Mouse (Mus musculus): ENCODE measurements around the gene Tas2r143.

The Tas2r143 gene

DNA sequence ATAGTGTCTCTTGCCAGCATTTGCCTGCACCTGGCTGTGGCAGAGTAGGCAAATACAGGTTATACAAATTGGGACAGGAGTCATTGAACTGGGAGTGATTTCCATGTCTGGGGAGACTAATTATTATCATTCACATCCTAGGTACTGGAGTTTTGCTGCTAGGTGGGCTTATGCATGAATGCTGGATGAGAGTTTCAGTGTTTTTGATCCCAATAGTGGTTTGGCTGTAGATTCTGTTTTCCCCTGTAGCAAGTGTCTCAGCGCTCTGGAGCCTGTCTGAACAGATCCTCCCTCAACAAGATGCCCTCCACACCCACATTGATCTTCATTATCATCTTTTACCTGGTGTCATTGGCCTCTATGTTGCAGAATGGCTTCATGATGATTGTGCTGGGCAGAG lies at the start of gene Tas2r143:
Gene Tas2r143 (plus strand): TSS at position 301 of the 400 bp plus-strand sequence.
- no peak for DNase-seq (ENCODE audit: low read depth, low spot score)

- no peak for DNase-seq (ENCODE audit: low read depth, low spot score)
Measured at GRCm38 (mm10) chr6:42350968-42351775, 48.9 kb upstream of the Tas2r143 start.

GRCm38 (mm10) chr6:42351776-42352485 lies 48.1 kb upstream of the Tas2r143 start:
- DNase-seq (ENCODE audit: low read depth, low spot score) = no peak

DNA sequence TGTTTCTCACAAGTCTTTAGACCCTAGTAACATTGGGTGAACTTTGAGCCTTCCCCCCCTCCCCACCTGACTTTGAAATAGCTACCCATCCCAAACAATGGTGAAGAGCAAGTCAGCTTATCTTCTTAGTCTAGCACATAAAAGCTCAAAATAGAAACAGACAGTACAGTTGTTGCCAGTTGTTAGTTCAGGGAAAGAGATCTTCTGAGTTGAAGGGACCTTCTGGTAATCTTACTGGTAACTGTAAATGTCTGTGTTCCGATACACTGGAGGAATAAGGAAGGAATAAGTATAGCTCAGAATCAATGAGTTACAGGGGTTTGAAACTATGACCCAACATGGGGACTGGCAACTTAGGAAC lies 47.6 kb upstream of the Tas2r143 start:
- no peak for DNase-seq (ENCODE audit: low read depth, low spot score)

DNA sequence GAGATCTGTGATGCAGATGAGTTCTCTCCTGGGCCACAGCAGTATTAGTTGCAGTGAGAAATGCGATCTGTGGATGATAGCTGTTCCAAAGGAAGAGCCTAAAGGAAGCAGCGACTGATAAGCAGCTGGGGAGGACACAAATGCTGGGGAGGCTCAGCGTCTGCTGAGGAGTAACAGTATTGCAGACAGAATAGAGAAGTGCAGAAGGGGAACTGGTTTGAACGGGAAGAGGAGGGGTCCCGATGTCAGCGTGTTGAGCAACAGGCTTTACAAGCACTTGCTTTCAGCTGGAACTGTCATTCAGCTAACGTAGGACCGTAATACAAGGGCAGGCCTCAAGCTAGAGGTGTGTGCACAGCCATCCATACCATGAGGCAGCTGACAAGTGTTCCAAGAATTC lies 46.9 kb upstream of the Tas2r143 start:
- no peak for DNase-seq (ENCODE audit: low read depth, low spot score)

GRCm38 (mm10) chr6:42354076-42355019 lies 45.7 kb upstream of the Tas2r143 start:
- no peak for DNase-seq (ENCODE audit: low read depth, low spot score)

GRCm38 (mm10) chr6:42355366-42355765 lies 44.7 kb upstream of the Tas2r143 start:
- no peak for DNase-seq (ENCODE audit: low read depth, low spot score)

DNA sequence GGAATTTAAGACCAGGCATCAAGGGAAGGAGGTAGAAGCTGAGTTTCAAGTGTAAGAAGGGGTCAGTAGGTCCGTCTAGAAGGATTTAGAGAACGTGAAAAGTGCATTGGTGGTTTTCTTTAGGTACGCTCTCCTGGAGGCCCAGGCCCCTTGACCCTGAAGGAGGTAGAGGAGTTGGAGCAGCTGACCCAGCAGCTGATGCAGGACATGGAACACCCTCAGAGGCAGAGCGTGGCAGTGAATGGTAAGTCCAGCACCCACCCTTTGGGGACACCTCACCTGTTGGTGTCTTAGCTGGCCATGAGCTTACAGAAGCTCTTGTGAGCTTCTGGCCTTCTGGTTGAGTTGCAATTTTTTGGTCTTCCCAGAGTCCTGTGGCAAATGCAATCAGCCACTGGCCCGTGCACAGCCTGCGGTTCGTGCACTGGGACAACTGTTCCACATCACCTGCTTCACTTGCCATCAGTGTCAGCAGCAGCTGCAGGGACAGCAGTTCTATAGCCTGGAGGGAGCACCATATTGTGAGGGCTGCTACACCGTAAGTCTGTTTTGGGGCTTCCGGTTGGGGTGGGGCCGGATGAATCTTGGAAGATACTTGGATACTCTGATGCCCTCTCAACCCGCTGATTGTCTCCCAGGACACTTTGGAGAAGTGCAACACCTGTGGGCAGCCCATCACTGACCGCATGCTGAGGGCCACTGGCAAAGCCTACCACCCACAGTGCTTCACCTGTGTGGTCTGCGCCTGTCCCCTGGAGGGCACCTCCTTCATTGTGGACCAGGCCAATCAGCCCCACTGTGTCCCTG lies 44.0 kb upstream of the Tas2r143 start:
- DNase-seq (ENCODE audit: low read depth, low spot score) = no peak

GRCm38 (mm10) chr6:42356913-42357312 lies 43.1 kb upstream of the Tas2r143 start:
- DNase-seq (ENCODE audit: low read depth, low spot score) = no peak

GRCm38 (mm10) chr6:42357901-42358300 lies 42.1 kb upstream of the Tas2r143 start:
- no peak for DNase-seq (ENCODE audit: low read depth, low spot score)

DNA sequence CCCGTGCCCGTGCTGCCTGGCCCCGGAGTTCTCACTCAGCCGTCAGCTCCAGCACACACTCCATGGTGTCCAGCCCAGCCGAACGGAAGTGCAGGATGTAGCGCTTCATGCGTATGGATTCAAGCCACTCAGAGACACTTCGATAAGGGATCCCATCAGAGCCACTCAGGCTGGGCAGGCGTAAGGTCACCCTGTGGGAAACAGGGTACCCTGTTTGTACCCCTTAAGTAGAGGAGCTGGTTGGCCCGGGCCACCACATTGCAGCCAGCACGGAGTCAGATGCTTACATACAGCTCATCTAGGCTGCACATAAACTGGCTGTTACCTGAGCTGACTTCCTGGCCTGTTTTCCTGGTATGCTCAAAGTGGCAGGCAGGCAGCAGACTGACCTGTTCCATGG lies 41.1 kb upstream of the Tas2r143 start:
- DNase-seq (ENCODE audit: low read depth, low spot score) = no peak

- DNase-seq (ENCODE audit: low read depth, low spot score) = no peak
Measured at GRCm38 (mm10) chr6:42359364-42360147, 40.5 kb upstream of the Tas2r143 start.

- no peak for DNase-seq (ENCODE audit: low read depth, low spot score)
Measured at GRCm38 (mm10) chr6:42360231-42360840, 39.7 kb upstream of the Tas2r143 start.

- DNase-seq (ENCODE audit: low read depth, low spot score) = no peak
Measured at GRCm38 (mm10) chr6:42361041-42361895, 38.8 kb upstream of the Tas2r143 start.

DNA sequence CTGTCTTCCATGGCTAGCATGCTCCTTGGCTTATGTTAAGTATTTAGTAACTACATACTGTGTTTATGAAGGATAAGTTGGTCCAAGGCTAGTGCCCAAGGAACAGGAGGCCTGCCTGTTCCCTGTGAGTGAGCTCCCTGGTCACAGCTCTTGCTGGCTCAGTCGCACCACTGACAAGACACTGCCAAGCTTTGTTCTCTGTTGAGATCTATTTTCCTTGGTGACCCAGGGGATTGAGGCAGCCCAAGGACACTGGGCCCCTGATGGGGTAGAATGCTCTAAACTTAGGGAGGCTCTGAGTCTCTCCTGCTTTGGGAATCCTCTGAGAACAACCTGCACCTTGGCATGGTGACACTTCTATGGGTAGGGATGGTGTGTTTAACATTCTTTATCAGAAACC lies 38.0 kb upstream of the Tas2r143 start:
- no peak for DNase-seq (ENCODE audit: low read depth, low spot score)

DNA sequence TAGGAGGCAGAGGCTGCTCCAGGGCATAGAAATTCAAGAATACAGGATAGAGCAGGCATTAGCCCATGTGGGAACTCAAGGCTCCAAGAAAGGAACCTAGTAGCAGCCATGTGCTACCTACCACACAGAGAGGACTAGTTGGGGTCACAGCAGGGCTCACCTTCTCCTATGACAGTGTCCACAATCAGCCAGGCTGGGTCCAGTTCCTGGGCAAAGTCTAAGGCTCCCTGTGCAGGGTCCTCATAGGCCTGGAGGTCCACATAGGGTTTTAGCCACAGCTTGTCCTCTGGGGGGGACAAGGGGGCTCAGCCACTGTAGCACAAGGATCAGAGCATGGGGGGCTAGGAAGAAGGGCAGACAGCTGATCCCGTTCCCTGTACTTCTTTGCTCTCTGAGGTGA lies 37.5 kb upstream of the Tas2r143 start:
- no peak for DNase-seq (ENCODE audit: low read depth, low spot score)

- no peak for DNase-seq (ENCODE audit: low read depth, low spot score)
Measured at GRCm38 (mm10) chr6:42362974-42363373, 37.1 kb upstream of the Tas2r143 start.

DNA sequence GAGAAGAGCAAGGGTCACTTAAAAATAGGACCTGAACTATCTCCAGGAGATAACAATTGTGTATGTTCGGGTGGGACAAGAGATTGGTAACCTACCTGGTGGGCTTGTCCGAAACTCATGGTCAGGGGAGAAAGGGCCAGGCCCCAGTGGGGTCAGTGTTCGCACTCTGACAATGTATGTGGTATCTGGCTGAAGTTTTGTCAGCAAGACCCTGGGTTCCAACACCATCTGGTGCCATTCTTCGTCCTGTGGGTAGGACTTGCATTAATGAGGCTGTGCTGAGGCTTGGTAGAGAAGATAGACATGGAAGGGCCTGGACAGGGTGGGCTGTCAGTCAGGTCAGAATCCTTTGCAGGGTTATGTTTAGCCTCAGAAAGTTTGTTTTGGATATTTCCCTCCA lies 36.0 kb upstream of the Tas2r143 start:
- DNase-seq (ENCODE audit: low read depth, low spot score) = no peak

- DNase-seq (ENCODE audit: low read depth, low spot score) = no peak
Measured at GRCm38 (mm10) chr6:42364607-42365006, 35.4 kb upstream of the Tas2r143 start.

All from A20 (cell line).